Mouse (Mus musculus) stomach, postnatal 0 days (tissue): ENCODE data around the gene Ddi2.

Experiments
- CTCF ChIP-seq: IDR thresholded peaks from 2 replicates; pipeline ENCODE4 v1.5.1; 2016; ENCODE audit warnings: antibody characterized with exemption, low read depth, mild to moderate bottlenecking, moderate library complexity
- EP300 ChIP-seq: optimal IDR thresholded peaks from 2 replicates; pipeline ENCODE3; 2016; ENCODE audit warnings: antibody characterized with exemption

GRCm38 (mm10) chr4:141746578-141747346 lies 23.5 kb upstream of the Ddi2 start, which contains the start of gene Agmat:
- TF ChIP-seq CTCF = no peak
- TF ChIP-seq EP300 = no peak
